Mouse (Mus musculus): ENCODE results near the gene BC051142.

DNA sequence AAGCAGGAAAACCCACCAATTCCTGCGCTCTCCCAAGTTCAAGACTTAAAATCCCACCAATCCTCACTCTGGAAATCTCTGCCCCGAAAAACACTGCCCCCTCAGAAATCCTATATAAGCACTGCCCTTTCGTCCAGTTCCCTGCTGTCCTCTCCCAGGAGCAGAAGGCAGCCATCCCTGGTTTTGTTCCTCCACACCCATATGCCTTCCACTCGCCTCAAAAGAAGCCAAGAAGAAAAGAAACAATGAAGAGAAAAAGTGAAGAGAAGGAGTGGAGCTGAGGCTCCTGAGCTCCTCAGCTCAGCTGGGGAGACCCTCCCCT, 735 bp downstream of the BC051142 start:
- no peak for TF ChIP-seq CTCF (IDR thresholded peaks at IDR 0.05; ENCODE audit: low read depth)
- TF ChIP-seq EP300 (IDR thresholded peaks at IDR 0.05; ENCODE audit: low read depth): no peak

Measured in heart, postnatal 0 days (tissue).